Mouse (Mus musculus): Measurements from ENCODE around the gene Itga9. TPM values are rescaled to one million over a fixed set of nuclear protein-coding genes. Genes with fewer than 3 reads are reported as not detected.

Itga9 gene
- total and polyA plus RNA-seq, 2 experiments from 2014 or later: 10.7 to 61.5 TPM

DNA sequence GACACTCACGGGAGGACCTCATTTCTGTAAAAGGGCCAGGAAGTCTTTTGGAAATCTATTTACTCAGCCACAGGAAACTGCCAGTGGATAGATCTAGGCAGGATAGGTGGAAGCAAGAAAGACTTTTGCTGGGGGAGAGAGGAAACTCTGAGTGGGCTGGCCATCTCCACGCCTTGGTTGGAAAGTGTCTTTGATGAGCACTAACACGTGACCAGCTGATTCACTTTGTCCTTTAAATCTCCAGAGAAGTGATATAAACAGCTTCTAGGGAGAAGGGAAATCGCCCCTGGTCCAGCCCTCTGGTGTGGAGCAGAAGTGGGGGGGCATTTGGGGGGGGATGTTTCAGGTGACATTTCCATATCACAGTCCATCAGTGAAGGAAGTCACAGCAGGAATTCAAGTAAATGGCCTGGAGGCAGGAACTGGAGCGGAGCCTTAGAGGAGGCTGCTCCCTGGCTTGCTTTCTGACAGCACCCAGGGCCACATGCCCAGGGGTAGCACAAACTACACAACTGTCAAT, 124.4 kb downstream of the Itga9 start:
- no peak overlapping the region for H3K9ac ChIP-seq (replicated peaks; ENCODE audit: low read depth, low read length)
- H3K36me3 ChIP-seq (replicated peaks; ENCODE audit: control insufficient read depth, insufficient read depth, low read length): no peaks in the 10 kb centered on the region
- TF ChIP-seq EP300 (IDR thresholded peaks at IDR 0.05; ENCODE audit: low read depth): no peak
- no peak for TF ChIP-seq CTCF (IDR thresholded peaks at IDR 0.05; ENCODE audit: low read depth)
- WGBS: 48% methylated on average over 5 of the region's 5 CpGs
- peak overlapping the region; percentile 79 for H3K27ac ChIP-seq (ENCODE audit: low read depth)
- no peak overlapping the region for H3K4me2 ChIP-seq (ENCODE audit: low read depth, low read length)
- no peak overlapping the region for H3K4me3 ChIP-seq (ENCODE audit: low read depth, low read length)
- no peaks in the 10 kb centered on the region for H3K27me3 ChIP-seq (ENCODE audit: control insufficient read depth, insufficient read depth, low read length)
- ATAC-seq (ENCODE audit: insufficient read depth, low read depth) (no peak), DNase-seq (ENCODE audit: low spot score) (peak; percentile 25)
- peaks cover 41% of the 10 kb centered on the region for H3K4me1 ChIP-seq (ENCODE audit: control insufficient read depth, insufficient read depth)
- no peaks in the 10 kb centered on the region for H3K9me3 ChIP-seq (replicated peaks; ENCODE audit: control insufficient read depth, low read length)

DNA sequence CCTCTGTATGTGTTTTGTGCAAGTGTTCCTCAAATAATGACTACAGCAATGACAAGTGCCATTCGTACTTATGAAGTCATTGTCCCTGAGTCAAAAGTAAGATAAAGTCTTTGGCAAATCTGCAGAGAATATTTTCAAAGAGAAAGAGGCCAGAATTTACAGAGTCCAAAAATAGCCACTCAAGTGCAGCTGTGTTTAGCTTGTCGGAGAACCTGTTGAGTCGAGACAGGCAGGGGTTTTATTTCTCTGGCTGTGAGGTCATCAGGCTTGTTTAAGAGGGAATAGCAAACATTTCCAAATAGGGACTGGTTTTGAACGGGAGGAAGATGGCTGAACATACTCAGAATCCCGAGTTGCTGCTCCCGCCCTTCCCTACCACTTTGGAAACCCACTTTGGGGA, 125.2 kb downstream of the Itga9 start:
- peak; percentile 94 for DNase-seq (ENCODE audit: low spot score)
- peaks cover 36% of the 10 kb centered on the region for H3K4me1 ChIP-seq (ENCODE audit: control insufficient read depth, insufficient read depth)
- no peak overlapping the region for H3K9ac ChIP-seq (replicated peaks; ENCODE audit: low read depth, low read length)
- peak overlapping the region; percentile 79 for H3K27ac ChIP-seq (ENCODE audit: low read depth)
- H3K27me3 ChIP-seq (ENCODE audit: control insufficient read depth, insufficient read depth, low read length): no peaks in the 10 kb centered on the region
- H3K4me3 ChIP-seq (ENCODE audit: low read depth, low read length): no peak overlapping the region
- no peak overlapping the region for H3K4me2 ChIP-seq (ENCODE audit: low read depth, low read length)
- 12% methylated on average over 6 of the region's 6 CpGs for WGBS
- peak; percentile 80 for ATAC-seq (ENCODE audit: insufficient read depth, low read depth)
- H3K36me3 ChIP-seq (replicated peaks; ENCODE audit: control insufficient read depth, insufficient read depth, low read length): no peaks in the 10 kb centered on the region
- H3K9me3 ChIP-seq (replicated peaks; ENCODE audit: control insufficient read depth, low read length): no peaks in the 10 kb centered on the region
- TF ChIP-seq EP300 (IDR thresholded peaks at IDR 0.05; ENCODE audit: low read depth) (peak; percentile 67; the same call in 1 of the 2 replicates), CTCF (IDR thresholded peaks at IDR 0.05; ENCODE audit: low read depth) (no peak)

- Histone ChIP-seq H3K27ac (ENCODE audit: low read depth) (no peak overlapping the region), H3K4me2 (ENCODE audit: low read depth, low read length) (no peak overlapping the region), H3K27me3 (ENCODE audit: control insufficient read depth, insufficient read depth, low read length) (no peaks in the 10 kb centered on the region), H3K9ac (replicated peaks; ENCODE audit: low read depth, low read length) (no peak overlapping the region), H3K9me3 (replicated peaks; ENCODE audit: control insufficient read depth, low read length) (no peaks in the 10 kb centered on the region), H3K4me3 (ENCODE audit: low read depth, low read length) (no peak overlapping the region), H3K36me3 (replicated peaks; ENCODE audit: control insufficient read depth, insufficient read depth, low read length) (no peaks in the 10 kb centered on the region), H3K4me1 (ENCODE audit: control insufficient read depth, insufficient read depth) (peaks cover 41% of the 10 kb centered on the region)
- TF ChIP-seq EP300 (IDR thresholded peaks at IDR 0.05; ENCODE audit: low read depth): no peak
- TF ChIP-seq CTCF (IDR thresholded peaks at IDR 0.05; ENCODE audit: low read depth): no peak
- 41% methylated on average over 3 of the region's 3 CpGs for WGBS
- no peak for ATAC-seq (ENCODE audit: insufficient read depth, low read depth)
- peak; percentile 45 for DNase-seq (ENCODE audit: low spot score)
Measured at GRCm38 (mm10) chr9:118733601-118734000, 127.1 kb downstream of the Itga9 start.

- H3K9me3 ChIP-seq (replicated peaks; ENCODE audit: control insufficient read depth, low read length): no peaks in the 10 kb centered on the region
- no peak overlapping the region for H3K4me3 ChIP-seq (ENCODE audit: low read depth, low read length)
- H3K36me3 ChIP-seq (replicated peaks; ENCODE audit: control insufficient read depth, insufficient read depth, low read length): no peaks in the 10 kb centered on the region
- DNase-seq (ENCODE audit: low spot score): no peak
- no peak for TF ChIP-seq EP300 (IDR thresholded peaks at IDR 0.05; ENCODE audit: low read depth)
- TF ChIP-seq CTCF (IDR thresholded peaks at IDR 0.05; ENCODE audit: low read depth): no peak
- H3K4me2 ChIP-seq (ENCODE audit: low read depth, low read length): no peak overlapping the region
- H3K4me1 ChIP-seq (ENCODE audit: control insufficient read depth, insufficient read depth): peaks cover 58% of the 10 kb centered on the region
- H3K9ac ChIP-seq (replicated peaks; ENCODE audit: low read depth, low read length): no peak overlapping the region
- H3K27me3 ChIP-seq (ENCODE audit: control insufficient read depth, insufficient read depth, low read length): no peaks in the 10 kb centered on the region
- 58% methylated on average over 2 of the region's 2 CpGs for WGBS
- peak overlapping the region; percentile 70 for H3K27ac ChIP-seq (ENCODE audit: low read depth)
- no peak; the same call in 1 of the 2 replicates for ATAC-seq (ENCODE audit: insufficient read depth, low read depth)
Measured at GRCm38 (mm10) chr9:118737124-118737523, 130.6 kb downstream of the Itga9 start.

GRCm38 (mm10) chr9:118737601-118738137, 131.2 kb downstream of the Itga9 start:
- ATAC-seq (ENCODE audit: insufficient read depth, low read depth) (peak; percentile 56; the same call in 1 of the 2 replicates), DNase-seq (ENCODE audit: low spot score) (peak; percentile 60)
- Histone ChIP-seq H3K9ac (replicated peaks; ENCODE audit: low read depth, low read length) (no peak overlapping the region), H3K4me2 (ENCODE audit: low read depth, low read length) (no peak overlapping the region), H3K9me3 (replicated peaks; ENCODE audit: control insufficient read depth, low read length) (no peaks in the 10 kb centered on the region), H3K4me3 (ENCODE audit: low read depth, low read length) (no peak overlapping the region), H3K27ac (ENCODE audit: low read depth) (peak overlapping the region; percentile 70), H3K27me3 (ENCODE audit: control insufficient read depth, insufficient read depth, low read length) (no peaks in the 10 kb centered on the region), H3K4me1 (ENCODE audit: control insufficient read depth, insufficient read depth) (peaks cover 57% of the 10 kb centered on the region), H3K36me3 (replicated peaks; ENCODE audit: control insufficient read depth, insufficient read depth, low read length) (no peaks in the 10 kb centered on the region)
- whole genome bisulfite sequencing: 17% methylated on average over 9 of the region's 9 CpGs
- TF ChIP-seq EP300 (IDR thresholded peaks at IDR 0.05; ENCODE audit: low read depth) (no peak), CTCF (IDR thresholded peaks at IDR 0.05; ENCODE audit: low read depth) (no peak)

DNA sequence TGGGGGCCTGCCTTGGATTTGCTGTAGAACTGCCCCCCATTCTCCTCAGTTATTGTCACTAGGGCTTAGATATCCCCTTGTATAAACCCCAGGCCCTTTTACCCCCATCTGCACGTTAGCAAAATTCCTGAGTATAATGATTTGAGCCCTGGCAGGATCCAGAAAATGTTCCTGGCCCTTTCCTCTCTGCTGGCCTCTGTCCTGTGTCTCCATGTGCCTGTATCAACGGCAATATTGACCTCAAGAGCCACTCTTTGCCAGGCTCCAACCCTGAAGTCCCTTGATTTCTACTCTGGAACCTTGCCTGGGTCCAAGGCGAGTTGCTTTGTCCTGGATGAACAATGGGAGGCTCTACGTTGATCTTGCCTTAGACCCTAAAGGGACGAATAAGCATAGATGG, 131.8 kb downstream of the Itga9 start:
- Histone ChIP-seq H3K9me3 (replicated peaks; ENCODE audit: control insufficient read depth, low read length) (no peaks in the 10 kb centered on the region), H3K36me3 (replicated peaks; ENCODE audit: control insufficient read depth, insufficient read depth, low read length) (no peaks in the 10 kb centered on the region), H3K4me1 (ENCODE audit: control insufficient read depth, insufficient read depth) (peaks cover 50% of the 10 kb centered on the region), H3K4me2 (ENCODE audit: low read depth, low read length) (no peak overlapping the region), H3K9ac (replicated peaks; ENCODE audit: low read depth, low read length) (no peak overlapping the region), H3K27ac (ENCODE audit: low read depth) (peak overlapping the region; percentile 70), H3K27me3 (ENCODE audit: control insufficient read depth, insufficient read depth, low read length) (no peaks in the 10 kb centered on the region), H3K4me3 (ENCODE audit: low read depth, low read length) (no peak overlapping the region)
- WGBS: 77% methylated on average over 5 of the region's 5 CpGs
- DNase-seq (ENCODE audit: low spot score): no peak
- ATAC-seq (ENCODE audit: insufficient read depth, low read depth): no peak
- no peak for TF ChIP-seq CTCF (IDR thresholded peaks at IDR 0.05; ENCODE audit: low read depth)
- TF ChIP-seq EP300 (IDR thresholded peaks at IDR 0.05; ENCODE audit: low read depth): no peak

All from heart, postnatal 0 days (tissue).